Mouse (Mus musculus): ENCODE measurements around the gene Arhgap25.
"Not testable (repeated sequence)": the region's sequence is repeated elsewhere in the genome, so short reads cannot be mapped to it uniquely, and the experiment has no call there.

The Arhgap25 gene

DNA sequence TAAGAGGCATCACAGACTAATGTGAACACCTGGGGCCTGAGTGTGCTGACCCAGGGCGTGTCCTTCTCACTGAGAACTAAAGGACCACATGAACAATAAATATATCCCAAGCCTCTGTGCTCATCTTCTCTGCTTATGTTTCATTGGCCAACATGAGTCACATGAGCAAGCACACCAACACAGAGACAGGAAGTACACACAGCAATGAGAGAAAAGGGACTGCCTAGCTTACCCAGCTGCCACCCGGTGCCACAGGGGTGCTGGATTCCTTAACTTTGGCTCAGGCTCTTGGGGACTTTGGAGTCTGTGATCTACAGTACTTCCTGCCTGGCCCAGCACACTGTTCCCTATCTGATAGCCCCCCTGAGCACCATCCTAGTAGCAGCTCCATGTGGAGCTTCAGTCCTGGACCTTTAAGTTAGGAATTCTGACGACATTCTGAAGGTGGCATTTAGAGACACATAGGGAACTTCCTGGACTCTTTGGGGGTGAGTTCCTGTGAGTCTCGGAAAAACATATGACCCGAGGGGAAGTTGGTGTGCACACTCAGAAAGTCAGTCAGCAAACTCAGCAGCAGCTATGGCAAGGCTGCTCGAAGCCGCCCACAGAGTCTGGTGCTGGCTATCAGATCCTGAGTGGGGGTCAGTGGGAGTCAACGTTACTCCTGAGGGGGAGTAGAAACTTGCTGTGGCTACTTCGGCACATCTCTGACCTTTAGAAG lies 2.0 kb upstream of the Arhgap25 start:
- no peak for DNase-seq

DNA sequence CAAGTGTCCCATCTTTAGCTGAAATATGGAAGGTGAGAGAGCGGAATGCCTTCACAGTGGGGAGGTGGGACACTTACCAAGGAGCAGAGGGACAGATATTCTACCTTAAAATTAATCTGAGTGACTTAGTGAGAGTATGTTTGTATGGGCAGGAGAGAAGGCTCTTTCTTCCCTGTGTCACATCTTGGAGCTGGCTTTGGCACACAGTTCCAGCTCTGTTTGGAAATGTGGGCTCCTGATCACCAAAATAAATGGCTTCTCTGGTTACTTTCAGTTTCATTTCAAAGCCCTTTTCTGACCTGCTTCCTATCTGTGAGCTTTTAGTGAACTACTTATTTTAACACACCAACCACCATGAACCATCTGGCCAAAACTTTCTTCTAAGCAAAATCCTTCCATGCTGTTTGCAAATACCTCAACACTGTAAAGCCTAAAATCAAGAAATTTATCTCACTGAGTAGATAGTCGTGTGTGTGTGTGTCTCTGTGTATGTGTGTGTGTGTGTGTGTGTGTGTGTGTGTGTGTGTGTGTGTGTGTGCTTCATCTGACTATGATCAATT lies 1.5 kb downstream of the Arhgap25 start:
- no peak for DNase-seq

DNA sequence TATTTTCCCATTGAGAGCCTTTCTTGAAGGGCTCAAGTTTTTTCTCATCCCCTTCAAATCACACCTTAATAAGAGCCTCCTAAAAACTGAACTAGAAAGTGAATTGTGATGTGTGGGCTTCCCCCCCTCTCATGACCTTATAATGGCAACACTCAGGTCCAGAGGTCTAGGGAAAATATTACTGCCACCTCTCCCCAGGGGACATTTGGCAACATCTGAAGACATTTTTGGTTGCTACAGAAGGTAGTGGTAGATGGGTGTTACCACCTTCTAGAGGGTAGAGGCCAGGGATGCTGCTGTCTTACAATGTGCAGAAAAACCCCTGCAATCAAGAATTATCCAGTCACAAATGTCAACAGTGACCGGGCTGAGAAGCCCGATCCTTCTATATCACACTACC lies 2.7 kb downstream of the Arhgap25 start:
- no peak for DNase-seq

DNA sequence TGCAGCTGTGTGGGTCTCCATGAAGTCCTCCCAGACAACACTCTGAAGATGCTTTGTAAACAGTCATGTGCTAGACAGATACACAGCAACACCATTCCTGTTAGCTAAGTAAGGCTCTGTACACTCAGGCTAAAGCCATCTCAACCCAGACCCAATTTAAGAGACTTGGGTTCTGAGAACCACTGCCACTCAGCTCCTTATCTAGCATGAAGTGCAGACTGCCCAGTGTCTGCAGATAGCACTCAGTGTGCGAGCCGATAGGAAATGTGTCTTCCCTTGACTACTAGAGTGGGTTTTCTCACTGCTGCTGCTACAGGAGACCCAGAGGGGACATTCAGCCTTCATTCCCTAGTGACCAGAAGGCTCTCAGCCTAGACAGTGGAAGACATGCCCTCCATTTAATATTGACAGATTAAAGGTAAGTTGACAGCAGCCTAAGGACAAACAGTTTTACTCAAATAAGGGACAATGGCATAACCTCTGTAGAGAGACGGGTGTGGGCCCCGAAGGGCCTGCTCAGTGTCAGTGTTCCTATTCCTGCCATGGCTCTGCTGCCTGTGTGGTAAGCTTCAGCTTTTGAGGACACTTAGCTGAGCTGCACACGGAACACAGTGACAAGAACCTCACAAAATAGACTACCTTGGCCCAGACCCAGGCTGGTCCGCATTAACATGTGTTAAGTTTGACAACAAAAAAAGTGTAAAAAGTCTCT lies 5.1 kb downstream of the Arhgap25 start:
- no peak for DNase-seq

DNA sequence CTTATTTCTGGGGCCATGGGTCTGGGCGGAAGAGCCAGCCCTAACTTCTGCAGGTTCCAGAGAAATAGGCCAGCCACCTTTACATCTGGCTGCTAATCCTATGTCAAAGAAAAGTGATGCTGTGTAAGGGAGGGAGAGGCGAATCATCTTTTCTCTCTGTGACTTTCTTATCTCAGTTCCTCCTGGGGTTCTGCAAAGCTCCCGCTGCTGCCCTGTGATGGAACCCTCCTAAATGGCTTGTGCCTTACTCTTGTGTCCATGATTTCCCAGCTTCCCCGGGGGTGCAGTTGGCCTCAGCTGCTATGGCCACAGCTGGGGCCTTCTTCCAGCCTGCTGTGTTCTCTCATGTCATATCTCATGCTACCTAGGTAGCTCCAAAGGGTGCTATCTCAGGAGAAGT lies 5.7 kb downstream of the Arhgap25 start:
- DNase-seq, result no peak

DNA sequence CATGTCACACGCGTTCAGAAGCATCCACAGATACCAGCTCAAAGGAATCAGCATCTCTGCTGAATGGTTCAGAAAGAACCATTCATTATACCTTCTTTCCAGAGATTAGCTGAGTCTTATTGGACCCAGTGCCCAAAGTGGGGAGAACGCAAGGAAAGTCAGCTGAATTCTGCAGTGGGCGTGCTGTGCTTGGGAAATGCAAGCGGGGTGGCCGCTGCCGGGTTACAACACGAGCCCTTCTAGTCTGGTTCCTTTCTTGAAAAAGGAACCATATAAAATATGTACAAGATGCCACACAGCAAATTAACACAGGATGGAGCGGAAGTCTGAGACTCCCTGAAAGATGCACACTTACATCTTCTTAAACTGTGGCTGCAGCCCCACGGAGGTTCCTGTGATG lies 7.9 kb downstream of the Arhgap25 start:
- no peak for DNase-seq

DNA sequence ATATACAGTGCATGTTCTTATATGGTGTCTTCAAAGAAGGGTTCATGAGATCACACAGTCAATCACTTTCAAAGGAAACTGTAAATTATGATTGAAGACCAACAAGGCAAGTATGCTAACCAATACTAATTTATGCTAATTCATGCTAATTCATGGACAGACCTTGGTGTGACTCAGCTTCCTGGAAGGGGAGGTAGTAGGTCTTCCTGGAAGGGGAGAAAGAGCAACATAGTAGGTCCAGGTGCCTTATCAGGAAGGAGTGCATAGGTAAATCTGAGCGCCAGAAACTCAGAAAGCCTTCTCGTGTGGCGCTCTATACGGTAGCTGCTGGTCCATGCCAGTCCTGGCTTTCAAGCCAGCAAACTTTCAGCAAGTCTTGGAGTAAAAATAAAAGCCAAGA lies 8.8 kb downstream of the Arhgap25 start:
- no peak for DNase-seq

DNA sequence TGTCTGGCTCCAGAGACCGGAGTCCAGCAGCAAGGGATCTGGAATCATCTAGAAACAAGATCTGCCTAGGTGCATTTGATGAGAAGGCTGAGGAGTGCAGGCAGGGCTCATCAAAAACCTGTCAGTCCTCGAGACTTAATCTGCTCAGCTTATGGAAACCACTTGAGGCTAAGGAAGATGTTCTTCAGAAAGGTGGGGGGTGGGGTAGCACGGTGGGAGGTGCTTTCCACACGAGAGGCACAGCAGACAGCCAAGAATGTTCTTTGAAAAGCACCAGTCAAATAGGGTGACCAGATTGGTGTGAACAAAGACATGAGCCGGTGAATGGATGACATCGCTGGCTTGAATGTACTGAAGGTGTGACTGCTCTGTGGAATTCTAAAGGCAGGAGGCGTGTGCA lies 9.3 kb downstream of the Arhgap25 start:
- DNase-seq, result no peak

DNA sequence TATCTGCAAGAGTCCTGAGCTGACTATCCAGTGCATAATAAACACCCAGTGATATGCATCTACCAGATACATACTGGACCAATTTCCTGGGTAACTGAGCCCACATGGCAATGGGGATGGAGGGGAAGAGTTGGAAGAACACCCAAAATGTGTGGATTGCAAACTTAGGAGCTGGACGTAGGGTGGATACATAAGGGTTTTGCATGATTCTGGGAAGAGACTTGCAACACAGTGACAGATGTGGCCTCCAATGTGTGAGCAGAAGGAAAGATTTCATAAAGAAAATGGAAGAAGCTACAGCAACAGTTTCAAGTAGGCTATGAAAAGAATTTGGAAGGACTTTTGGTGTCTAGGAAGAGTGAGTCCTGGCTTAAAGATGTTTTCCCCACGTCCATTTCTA lies 10.0 kb downstream of the Arhgap25 start:
- no peak for DNase-seq

DNA sequence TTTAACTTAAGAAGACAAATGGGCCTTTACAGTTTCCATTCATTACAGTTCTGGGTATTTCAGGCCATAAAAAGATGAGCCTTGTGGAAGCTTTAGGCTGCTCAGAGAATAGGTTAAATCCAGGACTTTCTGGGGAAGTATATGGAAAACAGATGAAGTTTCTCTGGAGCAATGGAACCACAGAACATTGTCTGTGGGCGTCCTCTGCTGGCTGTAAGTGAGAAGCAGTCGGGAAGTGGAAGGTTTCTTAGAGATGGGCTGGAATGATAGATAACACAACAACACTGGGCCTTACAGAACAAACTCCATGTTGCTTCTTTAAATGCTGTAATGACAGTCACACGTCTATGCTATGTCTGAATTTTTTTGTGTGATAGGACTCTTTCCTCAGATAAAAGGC lies 10.8 kb downstream of the Arhgap25 start:
- DNase-seq, result no peak

DNA sequence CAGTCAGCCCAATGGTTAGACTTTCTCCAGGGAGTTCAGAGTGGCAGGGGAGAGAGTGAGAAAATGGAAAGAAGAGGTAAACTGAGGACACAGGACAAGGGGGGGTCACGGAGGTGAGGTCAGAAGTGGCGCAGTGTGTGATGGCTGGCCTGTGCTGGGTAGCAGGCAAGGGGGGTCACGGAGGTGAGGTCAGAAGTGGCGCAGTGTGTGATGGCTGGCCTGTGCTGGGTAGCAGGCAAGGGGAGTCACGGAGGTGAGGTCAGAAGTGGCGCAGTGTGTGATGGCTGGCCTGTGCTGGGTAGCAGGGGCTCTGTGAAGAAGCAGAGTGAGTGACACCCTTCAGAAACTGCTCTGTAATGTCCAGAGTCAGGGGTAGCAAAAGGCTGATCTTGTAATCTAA lies 11.4 kb downstream of the Arhgap25 start:
- not testable (repeated sequence) for DNase-seq

DNA sequence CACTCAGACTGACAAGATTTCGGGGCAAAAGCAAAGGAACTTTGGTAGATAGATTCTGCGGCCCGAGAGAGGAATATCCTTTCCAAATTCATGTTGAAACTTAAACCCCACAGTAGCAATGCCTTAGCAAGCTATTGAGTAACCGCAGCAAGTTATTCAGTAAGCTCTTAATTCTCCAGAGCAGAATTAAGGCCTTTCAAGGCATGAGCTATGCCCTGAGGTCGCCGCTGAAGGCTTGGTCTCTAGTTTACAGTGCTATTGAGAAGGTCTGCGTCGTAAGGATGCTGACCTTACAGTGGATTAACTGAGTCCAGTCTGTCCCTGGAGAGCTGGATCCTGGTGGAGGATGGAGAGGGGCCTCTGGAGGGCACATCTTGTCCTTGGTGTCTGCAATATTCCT lies 12.5 kb downstream of the Arhgap25 start:
- no peak for DNase-seq

DNA sequence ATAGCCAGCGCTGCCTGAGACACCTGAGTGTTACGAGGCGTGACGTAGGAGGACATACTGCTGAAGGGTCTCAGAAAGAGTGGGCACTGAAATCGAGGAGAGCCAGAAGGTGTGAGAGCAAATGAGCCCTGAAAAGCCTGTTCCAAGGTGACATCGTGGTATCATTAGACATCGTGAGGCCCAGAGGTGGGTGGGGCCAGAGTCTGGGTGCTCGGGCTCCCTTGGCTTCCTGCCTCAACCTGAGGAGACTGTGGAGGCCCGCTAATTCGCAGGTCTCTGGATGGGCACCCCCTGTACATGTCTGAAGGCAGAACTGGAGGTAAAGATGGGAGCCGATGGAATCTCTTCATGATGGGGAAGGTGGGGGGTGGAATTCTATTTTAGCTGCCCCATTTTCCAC lies 13.2 kb downstream of the Arhgap25 start:
- DNase-seq, result no peak

DNA sequence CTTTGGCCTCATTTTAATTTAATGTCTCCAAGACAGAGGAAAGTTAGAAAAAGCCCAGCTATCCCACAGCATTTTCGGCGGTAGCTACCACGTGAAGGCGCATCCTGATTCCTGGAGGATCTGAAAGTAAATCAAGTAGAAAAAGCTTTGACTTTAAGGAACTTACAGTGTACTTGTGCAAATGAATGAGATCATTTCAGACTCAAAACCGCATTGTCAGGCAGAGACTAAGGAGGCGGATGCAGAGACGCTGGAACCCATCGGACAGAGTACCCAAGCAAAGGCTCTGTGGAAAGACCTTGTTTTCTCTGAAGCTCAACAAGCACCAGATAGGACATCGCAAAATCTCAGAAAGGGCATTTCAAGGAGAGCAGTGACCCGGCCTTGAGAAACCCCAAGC lies 14.4 kb downstream of the Arhgap25 start:
- no peak for DNase-seq

DNA sequence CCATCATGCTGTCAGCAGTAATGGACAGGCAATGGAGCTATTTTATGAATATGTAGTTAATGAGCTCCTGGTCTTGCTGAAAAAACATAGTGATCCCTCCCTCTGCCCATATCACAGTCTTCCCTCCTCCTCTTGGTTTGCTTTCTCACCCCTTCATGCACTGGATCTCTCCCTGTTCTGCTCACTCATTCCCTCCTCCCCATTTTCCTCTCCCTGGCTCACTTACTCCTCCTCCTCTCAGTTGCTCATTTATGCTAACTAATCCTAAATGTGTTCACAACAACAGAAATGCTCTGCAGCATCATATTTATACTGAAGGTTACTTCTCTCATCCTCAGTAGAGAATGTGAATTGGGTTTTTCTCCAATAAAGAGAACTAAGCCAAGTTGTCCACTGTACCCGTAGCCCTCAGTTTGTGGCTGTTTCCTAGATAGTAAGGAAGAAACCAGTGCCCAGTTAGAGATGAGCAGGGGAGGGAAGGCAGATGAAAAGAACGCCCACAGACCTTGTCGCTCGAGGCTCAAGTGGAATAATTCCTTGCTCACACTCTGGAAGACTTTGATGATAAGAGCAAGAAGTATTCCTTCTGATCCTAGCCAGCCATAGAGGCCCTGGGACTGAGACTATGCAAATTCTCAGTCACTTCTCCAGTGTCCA lies 15.2 kb downstream of the Arhgap25 start:
- no peak for DNase-seq

DNA sequence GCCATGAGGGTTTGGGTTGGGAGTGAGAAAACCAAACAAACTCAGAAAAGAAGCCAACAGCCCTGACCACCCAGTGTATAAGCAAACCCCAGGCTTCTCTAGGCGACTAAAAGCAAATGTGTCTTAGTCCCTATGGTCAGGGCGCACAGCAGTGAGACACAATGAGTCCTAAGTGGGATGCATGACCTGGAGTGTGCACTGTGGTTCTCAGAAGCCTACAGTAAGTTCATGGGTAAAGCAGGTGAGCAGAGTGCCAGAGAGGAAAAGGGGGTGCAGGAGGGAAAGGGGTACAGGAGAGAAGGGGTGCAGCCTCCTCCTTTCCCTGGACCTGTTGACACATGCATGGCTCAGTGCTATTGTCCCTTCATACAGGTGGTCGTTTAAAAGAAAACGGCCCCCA lies 18.7 kb downstream of the Arhgap25 start:
- no peak for DNase-seq

DNA sequence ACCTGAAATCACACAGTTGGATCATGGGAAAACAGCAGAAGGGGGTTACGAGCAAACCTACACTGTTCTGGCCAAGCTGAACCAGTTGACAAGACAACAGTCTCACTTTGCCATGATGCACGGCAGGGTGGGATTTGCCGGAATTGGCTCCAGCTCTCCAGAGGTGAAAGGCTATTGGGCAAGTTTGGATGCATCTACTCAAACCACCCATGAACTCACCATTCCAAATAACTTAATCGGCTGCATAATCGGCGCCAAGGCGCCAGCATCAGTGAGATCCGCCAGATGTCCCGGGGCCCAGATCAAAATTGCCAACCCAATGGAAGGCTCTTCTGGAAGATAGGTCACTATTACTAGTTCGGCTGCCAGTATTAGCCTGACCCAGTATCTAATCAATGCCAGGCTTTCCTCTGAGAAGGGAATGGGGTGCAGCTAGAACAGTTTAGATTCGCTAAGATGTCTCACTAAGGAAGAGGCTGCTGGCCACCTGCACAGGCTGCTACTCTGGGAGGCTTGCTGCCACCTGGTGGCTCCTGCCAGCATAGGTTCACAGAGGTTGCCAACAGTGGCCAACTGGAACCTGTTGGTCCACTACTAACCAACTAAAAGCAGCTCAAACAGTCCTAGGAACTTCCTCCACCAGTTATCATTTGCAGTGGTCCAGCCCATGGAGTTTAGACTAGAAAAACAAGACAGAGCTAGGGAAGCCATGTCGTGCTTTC lies 19.9 kb downstream of the Arhgap25 start:
- peak; percentile 61 for DNase-seq

DNA sequence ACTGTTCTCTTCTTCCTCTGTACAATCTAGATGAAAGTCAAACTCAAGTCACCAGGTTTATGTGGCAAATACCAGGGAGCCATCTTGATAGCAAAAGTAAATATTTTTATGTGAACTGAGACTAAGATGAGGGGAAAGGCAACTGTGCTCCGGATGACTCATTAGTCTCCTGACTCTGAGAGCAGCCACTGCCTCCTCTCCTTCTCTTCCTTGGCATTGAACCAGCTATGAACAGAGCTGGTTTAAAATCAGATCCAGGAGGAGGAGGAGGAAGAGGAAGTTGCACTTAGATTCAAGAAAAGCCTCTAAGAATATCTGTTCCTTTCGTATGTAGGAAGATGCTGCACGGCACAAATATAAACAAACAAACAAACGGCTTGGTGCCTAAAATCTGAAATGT lies 22.1 kb downstream of the Arhgap25 start:
- DNase-seq, result no peak

DNA sequence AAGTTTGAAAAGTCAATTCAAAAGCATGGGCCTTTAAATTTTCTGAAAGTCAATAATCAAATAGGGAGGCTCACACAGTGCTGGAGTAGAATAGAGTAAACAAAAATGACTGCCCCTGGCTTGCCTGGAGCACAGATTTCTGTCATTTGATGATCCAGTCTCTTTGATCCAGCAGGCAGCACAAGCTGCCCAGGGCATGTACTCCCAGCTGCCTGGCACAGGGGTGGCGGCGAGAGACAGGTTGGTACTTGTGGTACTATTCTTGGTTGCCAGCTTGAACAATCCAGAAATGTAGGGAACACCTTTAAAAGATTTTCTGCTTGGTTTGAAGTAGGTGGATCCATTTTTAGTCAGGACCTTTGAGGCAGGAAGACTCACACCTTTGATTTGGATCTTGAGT lies 23.3 kb downstream of the Arhgap25 start:
- no peak for DNase-seq

DNA sequence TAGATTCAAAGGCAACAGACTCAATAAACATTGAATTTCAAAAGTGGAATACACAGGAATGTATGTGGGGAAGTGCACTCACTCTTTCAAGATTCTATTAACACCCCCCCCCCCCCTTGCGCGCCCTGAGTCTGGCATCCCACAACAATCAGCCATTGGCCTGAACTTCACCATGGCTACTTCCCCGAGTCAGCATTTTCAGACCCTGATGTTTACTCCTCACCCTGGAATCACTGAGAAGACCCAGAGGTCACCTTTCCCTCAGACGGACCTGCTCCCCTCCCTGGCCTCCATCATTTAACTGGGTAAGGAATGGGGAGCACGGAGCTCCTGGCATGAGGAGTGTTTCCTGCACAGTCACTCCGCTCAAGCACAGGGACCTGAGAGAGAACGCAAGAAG lies 28.2 kb downstream of the Arhgap25 start:
- DNase-seq, result no peak

DNA sequence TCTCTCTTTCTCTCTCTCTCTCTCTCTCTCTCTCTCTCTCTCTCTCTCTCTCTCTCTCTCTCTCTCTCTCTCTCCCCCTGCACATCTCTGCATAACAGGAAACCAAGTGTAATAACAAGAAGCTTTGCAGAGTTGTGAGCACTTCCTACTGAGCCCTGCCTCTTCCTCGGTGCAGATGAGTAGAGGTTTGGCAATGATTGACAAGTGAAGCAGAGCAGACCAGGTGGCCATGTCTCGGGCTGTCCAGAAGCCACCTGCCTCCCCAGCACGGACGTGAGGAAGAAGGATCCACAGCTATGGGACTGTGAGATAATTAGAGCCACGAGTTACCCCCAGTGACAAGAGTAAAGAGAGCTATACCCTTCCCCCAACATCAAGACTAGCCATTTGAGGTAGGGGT lies 29.1 kb downstream of the Arhgap25 start:
- no peak for DNase-seq

DNA sequence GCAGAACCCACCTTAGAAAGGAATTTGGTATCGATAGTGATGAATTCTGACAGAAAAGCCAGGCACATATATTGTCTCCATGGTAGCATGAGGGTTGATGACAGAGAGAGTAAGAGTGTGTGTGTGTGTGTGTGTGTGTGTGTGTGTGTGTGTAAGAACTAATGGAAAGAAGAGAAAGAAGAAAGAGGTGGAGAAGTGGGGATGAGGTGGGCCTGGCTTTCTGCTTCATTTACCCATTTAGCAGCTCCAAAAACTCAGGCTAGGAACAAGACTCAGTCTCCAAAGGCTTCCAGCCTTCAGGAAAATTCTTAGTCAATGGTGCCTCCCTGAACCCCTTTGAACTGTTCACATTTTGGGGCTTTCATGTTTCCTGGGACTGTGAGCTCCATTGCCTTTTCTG lies 29.5 kb downstream of the Arhgap25 start:
- DNase-seq, result no peak

DNA sequence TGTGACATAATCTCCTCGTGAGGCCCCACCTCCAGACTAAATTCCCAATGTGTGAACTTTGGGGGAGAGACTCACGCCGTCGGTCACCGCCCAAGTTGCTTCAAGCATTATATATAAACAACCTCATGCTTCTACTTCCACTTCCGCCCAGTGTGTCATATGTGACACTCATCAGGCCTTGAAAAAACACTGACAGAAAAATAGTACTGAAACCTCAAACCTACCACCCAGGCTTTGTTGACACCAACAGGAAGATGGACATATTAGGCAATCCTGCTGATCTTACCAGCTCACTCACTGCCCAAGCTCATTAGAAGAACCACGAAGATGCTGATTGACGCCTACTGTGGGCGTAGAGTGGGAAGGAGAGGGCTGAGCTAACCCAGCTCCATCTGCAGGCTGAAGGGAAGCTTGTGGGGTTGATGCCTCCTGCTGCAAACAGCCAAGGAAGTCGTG lies 30.2 kb downstream of the Arhgap25 start:
- no peak for DNase-seq

Measured in cerebellum, adult 9-11 months (tissue).